Mouse (Mus musculus): Measurements from ENCODE around the gene Bbs7.

Gene Bbs7

DNA sequence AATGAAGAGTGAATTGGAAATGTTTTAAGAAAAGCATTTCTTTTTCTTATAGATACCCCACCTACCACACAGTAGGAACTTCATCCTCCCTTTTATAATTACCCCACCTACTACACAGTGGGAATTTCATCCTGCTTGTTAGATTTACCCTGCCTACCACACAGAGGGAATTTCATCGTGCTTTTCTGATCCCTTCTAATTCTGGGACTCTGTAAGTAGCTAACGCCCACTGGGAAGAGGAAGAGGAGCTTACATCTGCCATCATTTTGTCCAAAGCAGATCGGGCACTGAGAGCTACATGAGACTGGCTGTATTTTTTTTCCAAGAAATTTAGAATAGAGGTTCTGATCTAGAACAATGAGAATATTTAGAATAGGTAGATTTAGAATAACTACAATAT, 68.3 kb downstream of the Bbs7 start:
- DNase-seq, result no peak

- no peak for DNase-seq
Measured at GRCm38 (mm10) chr3:36541399-36541798, 71.9 kb downstream of the Bbs7 start.

GRCm38 (mm10) chr3:36540756-36541155, 72.5 kb downstream of the Bbs7 start:
- no peak for DNase-seq

DNA sequence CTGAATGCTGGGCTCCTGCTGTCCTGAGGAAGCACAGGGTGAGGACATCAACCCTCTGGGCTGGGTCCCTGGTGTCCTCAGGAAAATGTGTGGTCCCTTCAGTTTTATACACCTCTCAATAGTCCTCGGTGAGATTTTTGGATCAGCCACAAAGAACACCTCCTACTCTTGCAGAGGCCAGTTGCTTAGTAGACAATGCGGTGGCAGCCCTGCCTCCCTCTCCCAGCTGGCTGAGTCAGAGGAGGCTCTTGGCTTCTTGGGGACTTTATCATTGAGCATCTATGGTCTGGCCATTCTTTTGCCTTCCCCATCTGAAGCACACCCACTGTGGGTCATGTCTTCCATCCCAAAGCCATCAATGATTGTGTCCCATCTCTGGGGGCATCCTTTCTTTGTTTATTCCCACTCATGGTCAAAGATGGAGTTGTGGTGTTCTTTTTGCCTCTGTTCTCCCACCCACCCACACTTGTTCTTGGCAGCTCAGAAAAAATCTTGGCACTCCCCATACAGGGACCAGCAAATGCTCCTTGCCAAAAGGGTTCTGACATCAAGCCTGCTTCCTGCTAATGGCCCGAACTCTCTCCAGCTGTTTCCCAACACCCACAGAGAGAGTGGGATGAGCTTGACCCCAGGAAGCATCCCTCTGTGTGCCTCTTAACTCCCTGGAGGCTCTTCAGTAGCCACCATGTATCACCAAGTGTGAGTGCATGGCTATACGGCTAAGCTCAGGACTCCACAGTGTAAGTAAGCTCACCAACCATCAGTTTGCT, 75.4 kb downstream of the Bbs7 start:
- no peak for DNase-seq

DNA sequence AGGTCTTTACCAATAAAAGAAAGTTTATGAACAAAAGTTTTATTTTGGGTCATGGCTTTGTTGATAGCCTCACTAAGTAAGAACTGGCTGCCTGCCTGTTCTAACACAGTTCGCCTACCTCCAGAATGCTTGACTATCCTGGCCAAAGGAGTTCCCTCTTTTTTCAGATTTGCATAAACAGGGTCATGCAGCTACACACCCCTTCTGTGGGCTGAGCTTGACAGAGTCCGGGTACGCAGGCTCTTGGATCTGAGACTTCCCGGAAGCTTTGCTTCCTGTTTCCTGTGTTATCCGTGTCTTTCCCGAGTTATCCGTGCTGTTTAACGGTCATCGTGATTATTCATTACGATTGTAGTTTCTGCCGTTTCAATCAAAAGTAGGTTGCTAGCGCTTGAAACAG, 77.2 kb downstream of the Bbs7 start:
- DNase-seq, result no peak

- no peak for DNase-seq
Measured at GRCm38 (mm10) chr3:36533201-36533672, 80.0 kb downstream of the Bbs7 start.

GRCm38 (mm10) chr3:36532738-36533137, 80.5 kb downstream of the Bbs7 start:
- no peak for DNase-seq

- DNase-seq, result no peak
Measured at GRCm38 (mm10) chr3:36531979-36532542, 81.2 kb downstream of the Bbs7 start.

GRCm38 (mm10) chr3:36531242-36531641, 82.0 kb downstream of the Bbs7 start:
- DNase-seq, result no peak

- DNase-seq, result no peak
Measured at GRCm38 (mm10) chr3:36530781-36531180, 82.5 kb downstream of the Bbs7 start.

DNA sequence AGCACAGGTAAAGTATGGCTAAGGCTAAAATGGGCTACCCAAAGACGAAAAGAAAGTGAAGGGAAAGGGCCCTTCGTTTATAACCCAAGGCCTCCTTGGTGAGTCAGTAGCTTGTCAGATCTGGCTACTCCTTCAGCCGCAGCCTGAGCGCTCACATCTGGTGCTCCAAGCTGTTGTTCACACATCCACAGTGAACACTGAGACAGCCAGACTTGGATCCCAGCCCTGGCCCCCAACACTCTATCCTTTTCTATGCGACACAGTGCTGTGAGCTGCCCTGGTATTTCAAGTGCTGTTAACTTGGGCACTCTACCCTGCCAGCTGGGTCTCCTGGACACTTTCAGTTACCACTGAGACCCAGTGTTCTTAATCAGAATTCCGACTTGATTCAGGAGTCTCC, 82.9 kb downstream of the Bbs7 start:
- DNase-seq, result peak; percentile 58 to 85

GRCm38 (mm10) chr3:36524466-36524865, 88.8 kb downstream of the Bbs7 start:
- no peak for DNase-seq

Measured in lung, postnatal 4 days (tissue).